Comparison of ENCODE assay signal across 11 mouse cellular contexts in genomic region chr2:135035640-135036260, GRCm38 (mm10).
DNase-seq lines count a peak whose midpoint lies in the region; ATAC-seq lines count a peak whose summit lies in the region.
"Had no signal": no experiment of that assay in that cellular context is flagged by ENCODE, and none has a peak within 500 bp of the region (broad histone marks: within the 10 kb centered on the region; RNA-seq: fewer than 3 reads in every experiment).

No protein-coding gene starts in this region.

- no peak overlapping the region for H3K9ac ChIP-seq in kidney, embryonic 14.5 days (ENCODE audit: low read depth, low read length)
- H3K9ac ChIP-seq: midbrain, embryonic 12.5 days had no signal

- 1% methylated on average over 4 of the region's 4 CpGs for WGBS in kidney, embryonic 14.5 days
- 19% methylated on average over 4 of the region's 4 CpGs for WGBS in embryonic facial prominence, embryonic 10.5 days

- no peak overlapping the region for H3K4me3 ChIP-seq in kidney, embryonic 14.5 days (ENCODE audit: low read length)
- H3K4me3 ChIP-seq in embryonic facial prominence, embryonic 10.5 days: no peak overlapping the region
- H3K4me3 ChIP-seq: midbrain, embryonic 12.5 days had no signal

- H3K9me3 ChIP-seq in kidney, embryonic 14.5 days (ENCODE audit: control insufficient read depth, low read length): no peaks in the 10 kb centered on the region
- H3K9me3 ChIP-seq in embryonic facial prominence, embryonic 10.5 days: no peaks in the 10 kb centered on the region
- H3K9me3 ChIP-seq: midbrain, embryonic 12.5 days had no signal

- H3K4me2 ChIP-seq in kidney, embryonic 14.5 days (replicated peaks; ENCODE audit: low read depth, low read length): no peak overlapping the region
- H3K4me2 ChIP-seq: midbrain, embryonic 12.5 days had no signal

- ATAC-seq in kidney, embryonic 14.5 days (ENCODE audit: low FRiP score, low TSS enrichment): no peak
- peak; percentile 35; the same call in 1 of the 2 replicates for ATAC-seq in megakaryocyte, adult 5-6 weeks (ENCODE audit: poor library complexity, severe bottlenecking)
- ATAC-seq: intestine, postnatal 0 days had no signal

- H3K27ac ChIP-seq in kidney, embryonic 14.5 days (ENCODE audit: low read depth, low read length): no peak overlapping the region
- no peak overlapping the region; the same call in 1 of the 2 replicates for H3K27ac ChIP-seq in embryonic facial prominence, embryonic 10.5 days (replicated peaks)
- H3K27ac ChIP-seq: midbrain, embryonic 12.5 days had no signal

- peak; percentile 10 for DNase-seq in kidney, postnatal 14 days
- peak; percentile 52 for DNase-seq in embryonic facial prominence, embryonic 10.5 days (ENCODE audit: low spot score)
- peak; percentile 59 for DNase-seq in heart, postnatal 4 days
- no peak for DNase-seq in cerebellum, postnatal 10 days
- no peak for DNase-seq in left cerebral cortex, adult 8-10 months (ENCODE audit: low spot score in 2 of 2)
- DNase-seq: gastrocnemius, postnatal 10 days; thymus, adult 18-20 months had no signal

- H3K36me3 ChIP-seq in kidney, embryonic 14.5 days (ENCODE audit: control insufficient read depth, insufficient read depth, low read length): no peaks in the 10 kb centered on the region
- H3K36me3 ChIP-seq in embryonic facial prominence, embryonic 10.5 days (replicated peaks): no peaks in the 10 kb centered on the region
- H3K36me3 ChIP-seq: midbrain, embryonic 12.5 days had no signal

- no peaks in the 10 kb centered on the region for H3K27me3 ChIP-seq in kidney, embryonic 14.5 days (ENCODE audit: control insufficient read depth, insufficient read depth, low read length)
- no peaks in the 10 kb centered on the region for H3K27me3 ChIP-seq in embryonic facial prominence, embryonic 10.5 days (replicated peaks; ENCODE audit: low read depth, poor library complexity, severe bottlenecking)
- H3K27me3 ChIP-seq: midbrain, embryonic 12.5 days had no signal

- H3K4me1 ChIP-seq in kidney, embryonic 14.5 days (ENCODE audit: control insufficient read depth, insufficient read depth, low read length): no peaks in the 10 kb centered on the region
- peaks cover 16% of the 10 kb centered on the region for H3K4me1 ChIP-seq in embryonic facial prominence, embryonic 10.5 days

Comparison
In these comparisons a context has a peak if more than half of its experiments do, and no peak if none do; other contexts are left out.
1. DNase-seq: peak in kidney, postnatal 14 days (single experiment), embryonic facial prominence, embryonic 10.5 days (single experiment) and heart, postnatal 4 days (single experiment); none in cerebellum, postnatal 10 days (0 of 2) and left cerebral cortex, adult 8-10 months (0 of 2).